Mouse (Mus musculus) urinary bladder, postnatal 36 days (tissue): ENCODE measurements around the gene Klhl9.
A peak's percentile ranks its signal among the peaks of the same experiment; 100 is the strongest.
"Not testable (repeated sequence)": the region's sequence is repeated elsewhere in the genome, so short reads cannot be mapped to it uniquely, and the experiment has no call there.

ENCODE experiments used
- DNase-seq, 2 experiments: peaks; one replicate each; pipeline ENCODE4 v3.0.0; 2022; ENCODE audit warnings: low spot score in 2 of 2, mixed read lengths in 1 of 2

Gene Klhl9

DNA sequence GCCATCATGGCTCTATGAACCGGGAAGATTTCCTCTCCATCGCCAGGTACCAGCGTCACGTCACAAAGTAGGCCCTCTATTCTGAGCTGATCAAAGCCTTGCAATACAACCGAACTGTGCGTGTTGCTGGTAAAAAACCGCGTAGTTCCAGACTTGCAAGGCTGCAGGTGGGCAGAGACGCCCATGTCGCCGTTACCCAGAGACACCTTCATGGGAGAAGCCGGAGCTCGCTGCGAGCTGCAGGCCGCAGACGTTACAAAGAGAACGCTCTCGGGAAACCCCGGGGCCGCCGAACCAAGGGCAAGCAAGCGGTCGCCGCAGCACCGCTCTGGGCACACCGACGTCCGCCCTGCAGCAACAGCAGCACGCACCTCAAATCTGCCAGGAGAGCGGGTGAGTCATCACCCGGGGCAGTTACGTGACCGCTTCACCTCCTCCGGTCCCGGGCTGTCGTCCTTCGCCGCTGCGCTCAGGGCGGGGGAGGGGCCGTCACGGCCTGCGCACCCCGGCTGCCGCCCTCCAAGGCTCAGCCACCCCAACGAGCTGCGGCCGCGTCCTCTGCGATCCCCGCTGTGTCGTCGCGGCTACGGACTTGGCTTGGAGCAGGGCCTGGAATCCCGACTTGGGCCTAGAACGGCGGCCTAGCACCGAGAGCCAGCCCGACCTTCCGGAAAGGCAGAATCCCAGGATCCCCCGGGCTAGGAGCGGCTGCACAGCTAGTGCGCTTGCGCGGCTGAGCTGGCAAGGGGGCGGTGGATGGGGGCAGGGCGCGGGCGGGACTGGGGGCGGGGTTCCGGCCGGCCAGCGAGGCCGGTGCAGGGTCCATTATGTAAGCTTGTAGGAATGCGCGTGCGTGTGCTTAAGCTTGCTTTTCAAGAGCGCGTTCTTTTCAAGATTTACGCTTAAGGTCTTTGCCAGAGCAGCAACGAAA lies at the start of gene Klhl9, which contains the start of gene Gm26566:
Klhl9 (minus strand) TSS at position 675 of the 931 bp plus-strand sequence.
Gm26566 (plus strand) TSS at position 15 of the 931 bp plus-strand sequence.
- DNase-seq = peak; percentile 81 to 91

GRCm38 (mm10) chr4:88763384-88764018 lies 41.2 kb upstream of the Klhl9 start:
- DNase-seq = peak; percentile 18 to 57

- DNase-seq = not testable (repeated sequence)
Observed at GRCm38 (mm10) chr4:88762341-88762740, 40.1 kb upstream of the Klhl9 start.

GRCm38 (mm10) chr4:88761776-88762175 lies 39.5 kb upstream of the Klhl9 start:
- DNase-seq = peak; percentile 66 to 69

DNA sequence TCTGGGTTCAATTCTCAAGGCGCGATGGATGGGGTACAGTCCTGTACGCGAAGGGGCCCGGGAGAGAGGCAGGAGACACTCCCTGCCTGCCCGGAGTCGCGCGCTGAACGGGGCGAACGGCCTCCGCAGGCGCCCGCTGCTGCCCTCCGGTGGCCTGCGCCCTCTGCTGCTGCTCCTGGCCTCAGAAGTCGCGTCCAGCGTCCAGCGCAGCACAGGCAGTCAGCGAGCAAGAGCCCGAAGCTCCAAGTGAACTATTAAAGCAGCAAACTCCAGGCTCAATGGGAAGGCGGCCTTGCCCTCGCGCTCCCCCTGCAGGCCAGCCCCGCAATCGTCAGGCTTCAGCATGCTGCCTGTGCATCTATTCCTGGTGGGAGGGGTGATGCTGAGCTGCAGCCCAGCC lies 38.2 kb upstream of the Klhl9 start:
- DNase-seq = peak; percentile 53 to 78

- DNase-seq = peak; percentile 18 to 32
Observed at GRCm38 (mm10) chr4:88759610-88760268, 37.5 kb upstream of the Klhl9 start, which contains the start of gene Gm13283. Gene Gm13283 (plus strand): TSS chr4:88760119.

DNA sequence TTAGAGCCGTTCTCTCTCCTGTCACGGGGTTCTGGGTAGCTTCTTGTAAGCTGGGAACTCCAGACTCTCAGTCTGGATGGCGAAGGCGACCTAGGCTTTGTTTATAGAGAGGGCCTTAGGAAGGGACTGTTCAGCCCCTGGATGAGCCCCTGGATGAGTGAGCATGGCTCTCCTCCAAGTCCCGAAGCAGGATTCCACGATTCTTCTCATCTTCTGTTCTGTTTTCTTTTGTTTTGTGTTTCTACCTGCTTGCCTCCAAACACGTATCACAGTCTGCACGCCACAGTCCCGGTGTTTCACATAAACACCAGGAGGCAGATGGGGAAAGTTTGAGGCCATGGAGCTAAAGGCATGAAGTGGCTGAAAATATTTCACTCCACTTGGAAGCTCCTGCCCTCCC lies 36.5 kb upstream of the Klhl9 start:
- DNase-seq = not testable (repeated sequence)

GRCm38 (mm10) chr4:88757628-88758031 lies 35.4 kb upstream of the Klhl9 start:
- DNase-seq = peak; percentile 88 to 92

- peak in 1 of 2 experiments; percentile 18 for DNase-seq
Observed at GRCm38 (mm10) chr4:88756581-88757513, 34.6 kb upstream of the Klhl9 start.

GRCm38 (mm10) chr4:88754818-88755340 lies 32.6 kb upstream of the Klhl9 start, which contains the start of gene Gm13271:
Gene Gm13271 (plus strand): TSS chr4:88754868.
- peak; percentile 70 to 76 for DNase-seq

DNA sequence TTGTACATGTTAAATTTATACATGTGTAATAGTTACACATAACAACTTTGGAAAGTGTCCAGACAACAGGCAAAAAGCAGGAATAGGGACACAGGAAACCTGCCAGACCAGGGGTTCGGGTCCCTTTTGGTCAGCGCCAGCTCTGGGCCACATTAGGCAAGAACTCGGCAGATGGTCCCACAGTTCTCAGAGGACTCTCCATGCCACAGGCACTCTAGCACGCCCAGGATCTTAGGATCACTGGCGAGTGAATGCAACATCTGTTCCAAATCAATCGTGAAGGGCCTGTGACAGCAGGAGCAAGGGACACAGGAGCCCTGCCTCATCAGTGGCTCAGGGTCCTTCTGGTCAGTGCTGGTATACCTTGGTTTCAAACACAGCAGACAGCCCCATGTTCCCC lies 27.7 kb upstream of the Klhl9 start:
- DNase-seq = no peak

- DNase-seq = no peak
Observed at GRCm38 (mm10) chr4:88744207-88744606, 21.9 kb upstream of the Klhl9 start.

- DNase-seq = no peak
Observed at GRCm38 (mm10) chr4:88742771-88743371, 20.6 kb upstream of the Klhl9 start.

- no peak for DNase-seq
Observed at GRCm38 (mm10) chr4:88741426-88741825, 19.2 kb upstream of the Klhl9 start.

DNA sequence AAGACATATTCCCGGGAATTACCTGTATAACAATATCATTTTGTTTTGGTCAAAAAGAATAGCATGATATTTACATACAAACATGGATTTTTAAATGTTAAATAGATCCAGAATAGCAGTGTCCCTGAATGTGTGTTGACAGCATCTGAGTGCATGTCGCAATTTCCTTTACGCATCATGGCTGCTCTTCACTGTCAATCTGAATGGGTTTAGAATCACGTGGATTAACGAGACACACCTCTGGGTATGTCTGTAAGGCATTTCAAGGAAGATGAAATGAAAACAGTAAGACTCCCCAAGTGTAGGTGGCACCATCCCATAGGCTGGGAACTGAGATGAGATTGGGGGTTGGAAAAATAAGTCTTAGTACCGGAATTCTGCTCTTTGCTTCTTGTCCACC lies 16.8 kb upstream of the Klhl9 start:
- DNase-seq = no peak

GRCm38 (mm10) chr4:88738480-88738879 lies 16.2 kb upstream of the Klhl9 start:
- DNase-seq = peak; percentile 56 to 70

- DNase-seq = no peak
Observed at GRCm38 (mm10) chr4:88727324-88727723, 5.1 kb upstream of the Klhl9 start.

DNA sequence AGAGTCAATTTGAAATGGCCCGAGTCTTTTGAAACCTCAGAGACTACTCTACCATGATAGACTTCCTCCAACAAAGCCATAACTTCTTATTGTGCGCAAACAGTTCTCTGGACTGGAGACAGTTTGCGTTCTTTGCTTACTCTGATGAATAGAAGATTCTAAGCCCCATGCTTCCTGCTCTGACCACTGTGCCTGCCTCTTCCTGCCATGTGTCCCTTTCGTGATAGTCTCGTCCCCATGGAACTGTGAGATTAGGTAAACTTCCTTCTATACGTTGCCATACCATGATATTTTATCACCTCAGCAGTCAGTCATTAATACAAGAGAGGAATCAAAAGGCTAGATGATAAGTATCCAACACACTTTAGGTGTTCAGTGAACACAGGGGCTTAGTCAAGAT lies 4.5 kb upstream of the Klhl9 start:
- DNase-seq = no peak

DNA sequence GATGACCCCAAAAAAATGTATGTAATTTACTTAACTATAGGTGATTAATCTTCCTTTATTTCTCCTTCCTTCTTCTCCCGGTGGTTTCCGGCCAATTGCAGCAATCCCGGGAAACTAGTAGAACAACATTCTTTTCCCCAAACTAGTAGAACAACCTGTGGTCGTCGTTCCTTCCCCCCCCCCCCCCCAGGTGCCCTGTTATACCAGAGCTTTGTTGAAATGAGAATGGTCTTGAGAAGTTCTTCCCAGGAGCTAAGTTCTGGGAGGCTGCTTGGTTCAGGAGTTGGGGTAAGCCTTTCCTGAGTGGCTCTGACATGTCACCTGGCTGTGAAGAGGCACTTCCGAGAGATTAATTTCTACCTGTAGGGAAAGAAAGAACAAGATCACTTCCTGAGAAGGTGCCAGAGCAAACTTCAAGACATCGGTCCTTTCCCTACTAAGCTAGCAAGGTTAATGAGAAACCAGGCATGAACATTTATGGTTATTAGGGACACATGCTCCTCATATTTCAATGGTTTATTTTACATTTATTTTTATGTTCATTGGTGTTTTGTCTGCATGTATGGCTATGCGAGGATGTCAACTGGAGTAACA lies 1.3 kb upstream of the Klhl9 start:
- no peak for DNase-seq

- no peak for DNase-seq
Observed at GRCm38 (mm10) chr4:88718715-88719114, 3.5 kb downstream of the Klhl9 start.
